Mouse (Mus musculus) cerebellum, adult 9-11 months (tissue): Measurements from ENCODE around the gene Bmyc.
"Not testable (repeated sequence)": the region's sequence is repeated elsewhere in the genome, so short reads cannot be mapped to it uniquely, and the experiment has no call there.

ENCODE experiments used
- DNase-seq: peaks from one replicate; pipeline ENCODE4 v3.0.0; 2022

Bmyc gene

DNA sequence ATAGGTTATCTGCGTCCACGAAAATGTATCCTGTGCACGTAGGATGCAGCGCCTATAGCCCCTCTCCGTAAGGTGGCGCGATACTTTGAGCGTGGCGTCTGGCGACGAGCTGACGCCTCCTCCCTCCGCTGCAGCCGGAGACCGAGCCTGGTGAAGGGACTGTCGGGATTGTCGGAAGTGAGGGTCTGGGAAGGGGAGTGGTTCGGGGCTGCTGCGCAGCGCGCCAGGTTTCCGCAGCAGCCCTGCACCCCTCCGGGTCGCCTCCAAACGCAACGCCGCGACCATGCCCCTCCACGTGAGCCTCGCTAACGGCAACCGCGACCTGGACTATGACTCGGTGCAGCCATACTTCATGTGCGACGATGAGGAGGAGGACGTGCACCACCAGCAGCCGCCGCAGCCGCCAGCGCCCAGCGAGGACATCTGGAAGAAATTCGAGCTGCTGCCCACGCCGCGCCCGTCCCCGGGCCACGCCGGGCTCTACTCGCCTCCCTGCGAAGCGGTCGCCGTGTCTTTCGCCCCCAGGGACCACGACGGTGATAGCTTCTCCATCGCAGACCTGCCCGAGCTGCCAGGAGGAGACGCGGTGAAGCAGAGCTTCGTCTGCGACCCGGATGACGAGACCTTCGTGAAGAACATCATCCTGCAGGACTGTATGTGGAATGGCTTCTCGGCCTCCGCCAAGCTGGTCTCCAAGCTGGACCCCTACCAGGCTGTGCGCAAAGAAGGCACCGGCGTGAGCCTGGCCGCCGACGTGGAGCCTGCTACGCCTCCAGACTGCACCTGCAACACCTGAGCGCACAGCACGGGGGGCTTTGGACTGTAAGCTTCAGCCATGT is at the start of gene Bmyc:
TSS of gene Bmyc (plus strand) at position 97 of the 839 bp plus-strand sequence.
- DNase-seq: peak; percentile 89

DNA sequence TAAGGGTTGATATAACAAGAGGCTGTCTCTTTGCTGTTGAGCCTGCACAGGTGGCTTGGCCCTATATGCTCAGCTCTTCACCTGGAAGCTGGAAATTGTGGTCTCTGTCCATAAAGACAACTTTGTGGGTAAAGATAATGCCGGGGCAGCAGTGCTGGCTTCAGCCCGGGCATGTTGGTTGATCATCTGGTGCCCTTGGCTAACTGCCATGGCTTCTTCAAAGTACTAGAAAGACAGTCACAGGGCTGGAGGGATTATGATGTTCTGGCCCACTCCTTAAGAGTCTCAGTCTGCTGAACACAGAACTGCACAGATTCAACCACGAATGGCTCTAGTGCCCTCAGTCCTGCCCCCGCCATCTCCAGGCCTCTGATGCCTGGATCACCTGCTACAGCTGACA is 49.3 kb upstream of the Bmyc start:
- DNase-seq: peak; percentile 32

DNA sequence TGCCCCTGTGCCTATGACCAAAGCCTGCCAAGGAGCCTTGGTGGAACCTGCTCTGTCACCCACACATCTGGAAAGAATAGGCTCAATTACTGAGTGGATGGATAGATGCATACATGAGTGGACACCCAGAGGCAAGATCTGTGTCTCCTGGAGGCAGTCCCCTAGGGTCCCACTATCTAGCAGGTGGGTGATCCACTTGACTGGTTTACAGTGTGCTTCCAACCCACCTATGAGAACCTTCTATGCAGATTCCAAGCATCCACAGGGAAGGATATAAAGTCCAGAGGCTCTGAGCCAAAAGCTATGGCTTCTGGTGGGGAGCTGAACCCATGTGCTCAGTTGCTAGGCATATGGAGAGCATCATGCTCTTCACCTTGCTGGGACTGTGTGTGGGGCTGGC is 48.9 kb upstream of the Bmyc start, which contains the start of gene Lcn5:
TSS of gene Lcn5 (plus strand) at position 301 of the 400 bp plus-strand sequence.
- DNase-seq: no peak

DNA sequence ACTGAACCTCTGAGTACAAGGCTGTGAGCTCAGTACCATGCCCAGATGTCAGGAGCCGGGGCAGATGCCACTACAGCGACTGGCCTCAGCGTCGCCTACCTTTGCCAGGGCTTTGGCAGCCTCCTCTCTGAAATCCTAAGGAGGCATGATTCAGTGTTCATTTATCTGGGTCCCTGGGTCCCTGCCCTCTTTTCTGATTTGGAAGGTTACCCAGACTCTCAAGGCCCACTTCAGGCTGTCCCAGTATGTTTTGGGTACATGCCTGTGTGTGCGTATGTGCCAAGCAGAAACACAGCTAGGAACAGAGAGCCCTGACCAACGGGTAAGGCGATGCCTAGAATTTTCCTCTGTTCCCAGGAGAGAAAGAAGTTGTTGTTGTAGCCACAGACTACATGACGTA is 46.3 kb upstream of the Bmyc start:
- no peak for DNase-seq

DNA sequence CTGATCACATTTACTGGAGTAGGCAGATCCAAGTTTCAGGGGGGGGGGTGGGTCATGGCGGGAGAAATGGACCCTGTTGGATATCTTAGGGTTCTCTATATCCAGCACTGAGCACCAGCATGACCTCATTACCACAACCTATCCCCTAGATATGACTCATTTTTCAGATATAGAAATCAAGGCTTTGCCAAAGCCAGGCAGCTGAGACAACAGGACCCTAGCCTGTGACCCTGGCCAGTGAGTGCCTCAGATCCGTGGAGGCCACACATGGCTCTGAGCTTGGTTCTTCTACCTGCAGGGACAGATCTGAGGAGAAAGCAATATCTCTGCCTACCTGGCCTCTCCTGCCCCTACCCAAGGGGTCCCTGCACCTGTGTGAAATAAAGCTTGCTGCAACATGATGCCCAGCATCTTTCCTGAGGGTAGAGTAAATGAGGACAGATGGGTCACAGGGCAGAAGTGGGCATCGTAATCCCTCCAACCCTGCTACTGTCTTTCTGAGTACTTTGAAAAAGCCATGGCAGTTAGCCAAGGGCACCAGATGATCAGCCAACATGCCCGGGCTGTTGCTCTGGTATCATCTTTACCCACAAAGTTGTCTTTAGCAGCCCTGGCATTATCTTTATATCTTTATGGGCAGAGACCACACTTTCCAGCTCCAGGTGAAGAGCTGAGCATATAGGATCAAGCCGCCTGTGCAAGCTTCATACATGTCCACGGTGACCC is 45.1 kb upstream of the Bmyc start:
- DNase-seq: no peak

DNA sequence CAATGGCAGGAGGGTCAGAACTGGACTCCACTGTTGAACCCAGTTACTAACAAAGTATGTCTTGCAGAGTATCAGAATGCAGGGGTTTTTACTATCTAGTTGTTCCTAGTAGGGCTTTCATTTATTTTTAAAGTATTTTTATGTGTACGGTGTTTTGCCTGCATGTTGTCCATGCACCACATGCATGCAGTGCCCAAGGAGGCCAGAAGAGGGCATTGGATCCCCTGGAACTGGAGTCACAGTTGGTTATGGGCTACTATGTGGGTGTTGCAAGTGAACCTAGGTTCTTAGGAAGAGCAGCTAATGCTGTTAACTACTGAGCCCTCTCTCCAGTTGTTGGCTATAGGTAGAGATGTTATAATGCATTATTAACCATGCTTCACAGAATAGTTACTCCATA is 43.0 kb upstream of the Bmyc start:
- no peak for DNase-seq

DNA sequence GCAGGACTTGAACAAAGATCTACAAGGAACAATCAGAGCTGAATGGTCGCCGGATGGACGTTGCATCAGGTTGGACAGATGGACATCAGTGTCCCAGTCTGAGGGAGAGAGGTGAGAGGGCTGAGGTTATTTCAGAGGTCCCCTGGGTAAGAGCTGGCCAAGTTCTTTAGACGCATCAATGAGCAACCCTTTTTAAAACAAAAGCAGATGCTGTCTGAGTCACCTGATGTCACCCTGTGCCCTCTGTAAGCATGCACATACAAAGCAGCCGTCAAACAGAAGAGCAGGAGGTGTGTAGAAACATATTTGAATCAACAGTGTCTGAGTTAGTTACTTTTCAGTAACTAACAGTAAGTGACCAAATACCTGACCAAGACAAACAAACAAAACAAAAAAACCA is 42.4 kb upstream of the Bmyc start:
- no peak for DNase-seq

DNA sequence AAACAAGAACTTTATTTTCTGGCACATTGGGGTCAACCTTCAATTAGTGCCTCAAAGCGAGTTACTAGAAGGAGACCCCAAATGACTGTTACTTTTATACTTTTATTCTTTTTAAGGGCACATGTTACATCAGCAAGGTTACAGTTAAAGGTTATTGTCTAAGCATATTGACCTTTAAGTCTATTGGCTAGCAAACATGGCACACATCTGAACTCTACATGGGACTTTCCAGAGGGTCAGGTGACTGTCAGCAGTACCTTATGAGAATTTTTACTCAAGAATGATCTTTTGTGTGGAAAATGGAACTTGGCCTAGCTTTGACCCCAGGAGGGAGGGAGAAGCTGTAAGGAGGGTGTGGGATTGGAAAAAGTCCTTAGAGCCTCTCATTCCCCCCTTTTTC is 40.0 kb upstream of the Bmyc start:
- no peak for DNase-seq

DNA sequence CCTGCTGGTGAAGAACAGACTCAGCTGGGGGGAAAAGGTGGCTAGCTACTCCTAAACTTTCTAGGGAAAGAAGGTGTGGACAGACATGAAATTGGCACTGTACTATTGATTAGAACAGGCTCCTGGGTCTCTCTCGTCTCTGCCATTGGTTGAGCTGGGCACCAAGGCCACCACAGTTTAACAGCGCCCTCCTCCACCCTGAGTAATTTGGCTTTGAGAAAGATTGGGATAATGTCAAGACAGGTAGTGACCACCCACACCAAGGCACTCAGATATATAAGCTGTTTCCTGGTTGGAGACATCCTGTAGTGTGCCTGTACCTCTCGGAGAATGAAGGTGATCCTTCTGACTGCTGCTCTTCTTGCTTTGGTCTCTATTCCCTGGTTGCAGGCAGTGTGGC is 30.1 kb upstream of the Bmyc start, which contains the start of gene Lcn6:
TSS of gene Lcn6 (plus strand) at position 301 of the 400 bp plus-strand sequence.
- no peak for DNase-seq

DNA sequence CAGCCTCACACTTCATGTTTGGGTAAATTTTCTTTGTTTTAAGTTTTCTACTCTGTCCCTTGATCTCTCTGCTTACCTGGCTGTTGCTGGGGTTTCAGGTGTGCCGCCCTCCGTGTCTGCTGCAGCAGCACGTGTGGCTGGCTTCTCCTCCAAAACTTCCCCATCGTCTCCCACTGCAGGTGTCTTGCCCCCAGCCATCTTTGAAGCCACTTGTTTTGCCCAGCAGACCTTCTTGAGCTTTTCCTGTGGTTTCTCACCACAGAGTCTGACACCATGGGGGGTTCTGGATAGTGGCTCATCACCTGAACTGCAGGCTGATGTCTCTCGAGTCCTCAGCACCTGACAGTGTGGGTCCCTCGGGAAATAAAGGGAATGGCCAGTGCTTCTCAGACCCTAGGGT is 27.0 kb upstream of the Bmyc start:
- no peak for DNase-seq

DNA sequence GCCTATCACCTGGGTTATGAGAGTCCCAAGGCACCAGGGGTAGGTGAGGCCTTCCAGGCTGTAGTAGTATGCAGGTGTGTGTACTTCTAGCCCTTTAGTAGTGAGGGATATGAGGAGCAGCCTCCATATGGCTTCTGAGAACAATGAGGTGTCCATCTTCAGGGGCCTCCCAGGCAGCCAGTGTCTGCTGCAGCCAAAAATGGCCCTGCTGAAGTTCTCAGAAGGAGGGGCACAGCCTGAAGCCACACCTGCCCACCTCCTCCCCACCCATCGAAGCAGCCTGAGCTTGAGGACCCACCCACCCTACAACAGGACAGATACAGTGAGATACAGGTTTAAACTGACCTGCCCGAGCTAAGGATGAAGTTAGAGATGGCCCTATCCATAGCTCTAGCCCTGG is 24.1 kb upstream of the Bmyc start, which contains the start of gene Lcn10:
TSS of gene Lcn10 (plus strand) at position 301 of the 400 bp plus-strand sequence.
- no peak for DNase-seq

DNA sequence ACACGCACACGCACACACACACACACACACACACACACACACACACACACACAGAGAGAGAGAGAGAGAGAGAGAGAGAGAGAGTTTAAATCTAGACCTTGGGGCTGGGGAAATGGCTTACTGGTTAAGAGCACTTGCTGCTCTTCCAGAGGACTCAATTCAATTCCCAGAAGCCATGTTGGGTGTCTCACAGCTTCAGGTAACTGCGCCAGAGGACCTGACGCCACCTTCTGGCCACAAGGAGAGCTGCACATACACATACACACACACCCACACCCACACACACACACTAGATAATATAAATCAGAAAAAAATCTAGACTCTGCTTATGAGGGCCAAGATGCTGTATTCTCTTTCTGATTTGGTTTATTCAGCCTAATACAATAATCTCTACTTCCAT is 19.6 kb upstream of the Bmyc start:
- no peak for DNase-seq

DNA sequence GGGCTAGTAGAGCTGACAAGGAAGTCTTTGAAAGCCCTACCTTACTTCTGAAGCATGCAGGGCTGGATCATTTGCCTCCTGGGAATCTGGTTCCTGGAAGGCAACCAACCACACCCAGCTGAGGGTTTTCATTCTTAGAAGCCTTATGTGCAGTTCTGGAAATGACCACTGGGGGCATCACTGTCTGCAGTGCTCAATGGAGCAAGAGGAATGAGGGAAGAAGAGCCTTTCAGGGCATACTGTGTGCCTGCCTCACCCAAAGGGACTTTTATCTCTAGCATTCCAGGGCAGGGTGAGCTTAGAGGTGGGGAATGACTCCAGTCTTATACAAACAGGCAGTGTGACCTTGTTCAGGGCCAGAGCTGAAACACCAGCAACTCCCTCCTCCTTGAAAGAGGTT is 11.9 kb upstream of the Bmyc start:
- DNase-seq: peak; percentile 33

DNA sequence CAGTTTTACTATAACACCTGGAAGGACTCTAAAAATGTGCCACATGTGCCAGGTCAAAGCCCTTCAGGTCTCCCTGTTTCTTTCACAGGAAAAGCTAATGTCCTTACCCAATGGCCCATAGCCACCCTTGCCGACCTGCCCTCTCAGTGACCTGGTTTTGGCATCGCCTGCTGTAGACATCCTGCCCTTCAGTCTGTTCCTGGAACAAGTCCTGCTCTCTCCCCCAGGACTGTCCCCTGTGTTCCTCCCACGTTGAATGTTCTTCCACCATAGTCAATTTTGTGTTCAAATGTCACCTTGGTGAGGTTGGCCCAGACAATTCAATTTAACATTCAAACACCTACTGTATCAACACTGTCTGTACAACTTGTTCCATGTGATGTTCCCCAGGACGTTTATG is 9.6 kb upstream of the Bmyc start:
- no peak for DNase-seq

DNA sequence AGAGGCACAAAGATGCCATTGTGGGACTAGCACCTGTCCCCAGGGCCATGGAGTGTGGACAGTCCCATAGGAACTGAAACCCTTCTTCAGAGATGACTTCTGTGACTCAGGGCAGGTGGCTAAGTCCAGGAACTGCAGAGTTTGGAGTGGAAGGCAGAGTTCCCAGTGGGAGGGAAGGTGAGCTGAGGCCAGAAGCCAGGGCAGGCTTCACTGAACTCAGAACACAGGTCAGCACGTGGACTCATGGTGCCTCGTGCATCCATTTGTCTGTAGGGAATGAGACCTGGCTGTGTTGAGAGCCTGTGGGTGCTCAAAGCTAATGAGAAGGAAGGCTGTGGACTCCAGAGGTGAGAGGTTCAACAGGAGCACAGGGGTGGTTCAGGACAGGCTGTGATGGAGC is 7.8 kb upstream of the Bmyc start:
- no peak for DNase-seq

DNA sequence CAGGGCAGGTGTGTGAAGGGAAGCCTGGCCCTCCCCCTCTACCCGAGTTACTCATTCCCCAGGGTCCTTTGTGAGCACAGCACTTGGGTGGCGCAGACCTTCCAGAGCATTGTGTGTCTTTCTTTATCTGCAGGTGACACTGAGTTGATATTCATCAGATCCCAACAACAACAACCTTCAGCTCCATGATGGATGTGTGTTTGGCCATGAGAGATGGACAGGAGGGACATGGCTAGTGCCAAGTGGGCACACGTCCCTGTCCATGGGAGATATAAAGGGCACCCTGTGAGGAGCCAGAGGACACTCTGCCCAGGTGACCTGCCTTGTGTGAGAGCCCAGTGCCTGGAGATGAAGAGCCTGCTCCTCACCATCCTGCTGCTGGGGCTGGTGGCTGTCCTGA is 6.8 kb upstream of the Bmyc start, which contains the start of gene Obp2a:
TSS of gene Obp2a (plus strand) at position 301 of the 400 bp plus-strand sequence.
- not testable (repeated sequence) for DNase-seq

DNA sequence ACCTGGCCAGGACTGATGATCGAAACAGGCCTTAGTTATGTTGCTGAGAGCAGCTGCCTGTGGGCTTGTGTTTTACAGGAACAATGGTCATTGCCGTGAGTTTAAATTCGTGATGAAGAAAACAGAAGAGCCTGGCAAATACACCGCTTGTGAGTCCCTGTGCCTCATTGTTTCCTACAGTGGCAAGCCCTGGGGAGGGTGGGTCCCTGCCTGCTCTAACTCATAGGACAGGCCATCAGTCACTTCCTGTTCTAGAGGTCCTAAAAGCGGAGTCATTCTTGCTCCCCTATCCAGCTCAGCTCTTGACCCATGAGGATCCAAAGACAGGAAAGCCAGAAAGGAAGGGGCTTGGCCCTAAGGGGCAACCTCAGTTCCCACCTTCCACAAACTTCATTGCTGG is 5.5 kb upstream of the Bmyc start:
- DNase-seq: no peak

DNA sequence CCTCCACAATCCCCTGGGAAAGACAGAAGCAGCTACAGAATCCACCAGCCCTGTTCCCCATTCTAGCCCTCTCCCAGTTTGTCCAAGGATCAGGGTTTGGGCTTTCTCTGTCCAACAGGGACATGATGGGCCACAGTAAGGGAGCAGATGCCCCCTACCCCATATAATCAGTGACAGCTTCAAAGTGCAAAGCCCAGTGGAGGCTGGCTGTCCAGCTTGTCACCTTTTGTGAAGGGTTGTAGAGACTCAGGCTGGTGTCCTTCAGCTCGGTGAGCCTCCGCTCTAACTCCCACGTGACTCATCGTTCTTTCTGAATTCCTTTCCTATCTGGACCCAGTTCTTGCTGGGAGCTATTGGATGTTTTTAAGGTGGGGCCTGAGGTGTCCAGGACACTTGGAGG is 2.8 kb upstream of the Bmyc start:
- no peak for DNase-seq

DNA sequence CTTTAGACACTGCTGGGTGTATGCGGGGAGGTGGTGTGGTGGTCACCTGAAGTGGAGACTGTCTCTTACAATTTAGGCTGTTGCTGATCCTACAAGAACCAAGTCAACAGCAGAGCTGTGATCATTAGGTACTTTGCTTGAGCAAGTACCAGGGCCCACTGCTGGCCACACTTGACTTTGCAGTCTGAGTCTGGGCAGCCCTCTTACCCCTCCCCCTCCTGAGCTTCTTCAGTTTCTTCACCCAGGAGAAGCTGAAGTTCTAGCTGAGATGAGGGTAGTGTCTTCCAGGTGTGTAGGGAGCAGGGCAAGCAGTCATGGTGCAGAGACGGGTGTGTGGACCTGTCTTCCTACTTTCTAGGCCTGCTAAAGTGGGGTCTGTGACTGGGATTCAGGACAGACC is 1.6 kb downstream of the Bmyc start:
- peak; percentile 53 for DNase-seq

DNA sequence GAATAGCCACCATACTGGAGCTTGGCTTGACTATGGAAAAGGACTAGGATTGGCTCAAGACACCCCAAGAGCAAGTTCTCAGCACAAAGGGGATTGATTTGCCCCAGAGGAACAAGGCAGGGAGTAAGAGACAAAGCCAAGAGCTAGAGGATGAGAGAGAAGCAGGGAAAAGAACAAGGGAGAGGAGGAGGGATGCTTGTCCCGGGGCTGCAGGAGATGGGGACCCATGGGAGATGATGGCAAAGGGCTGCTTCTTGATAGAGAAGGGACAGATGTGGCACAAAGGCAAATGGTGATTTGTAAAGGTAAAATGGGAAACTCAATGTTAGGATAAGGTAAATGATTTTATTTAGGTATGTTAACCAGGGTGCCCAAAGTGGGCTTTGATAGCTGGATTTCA is 2.5 kb downstream of the Bmyc start:
- not testable (repeated sequence) for DNase-seq

DNA sequence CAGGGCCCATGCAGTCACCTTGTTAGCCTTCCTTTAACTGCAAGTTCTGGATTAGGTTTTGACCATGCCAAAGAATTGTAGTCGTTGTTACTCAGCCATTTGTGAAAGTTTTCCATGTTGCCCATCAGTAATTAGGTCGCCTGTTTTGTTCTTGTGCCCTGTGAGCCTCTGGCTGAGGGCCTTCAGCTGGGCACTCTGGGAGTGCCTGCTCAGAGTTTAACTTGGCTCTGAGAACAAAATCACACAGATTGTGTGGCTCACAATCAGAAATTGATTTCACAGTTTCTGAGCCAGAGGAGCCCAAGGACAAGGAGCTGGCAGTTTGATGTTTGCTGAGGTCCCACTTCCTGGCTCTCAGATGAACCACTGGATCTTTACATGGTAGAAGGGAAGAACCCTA is 3.3 kb downstream of the Bmyc start:
- not testable (repeated sequence) for DNase-seq

DNA sequence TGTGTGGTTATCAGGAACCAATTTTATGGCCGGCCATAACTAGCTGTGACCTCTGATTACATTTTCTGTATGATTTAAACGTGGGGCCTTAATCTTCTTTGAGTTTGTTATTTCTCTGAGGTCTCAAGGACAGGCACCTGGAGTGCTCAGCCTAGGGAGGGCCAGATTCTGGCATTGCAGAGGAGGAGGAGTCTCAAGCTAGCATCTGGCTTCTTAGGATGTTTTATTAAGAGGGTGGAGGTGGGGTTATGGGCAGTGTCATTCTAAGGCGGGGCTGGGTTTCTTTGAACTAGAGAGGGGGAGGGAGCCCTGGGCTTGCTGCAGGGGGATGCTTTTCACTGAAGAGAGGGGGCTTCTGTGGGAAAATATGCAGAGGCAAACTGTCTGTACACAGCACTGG is 5.1 kb downstream of the Bmyc start:
- not testable (repeated sequence) for DNase-seq

DNA sequence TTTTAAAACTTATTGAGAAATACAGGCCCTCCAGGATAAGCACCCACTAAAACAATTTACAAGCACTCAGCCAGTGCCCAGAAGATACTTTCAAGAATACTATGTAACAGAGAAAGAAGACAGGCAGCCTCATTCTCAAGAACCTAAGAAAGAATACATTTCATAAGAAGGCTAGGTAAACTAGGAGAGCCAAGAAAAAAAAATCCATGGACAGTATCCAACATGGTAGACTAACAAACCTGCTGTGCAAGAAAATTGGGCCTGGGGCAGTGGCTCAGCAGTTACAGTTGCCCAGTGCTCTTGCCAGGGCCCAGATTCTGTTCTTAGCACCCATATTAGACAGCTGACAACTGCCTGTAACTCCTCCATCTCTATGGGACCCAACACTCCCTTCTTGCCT is 10.7 kb downstream of the Bmyc start:
- no peak for DNase-seq
